Mouse (Mus musculus) E14TG2a.4 (cell line): ENCODE measurements around the gene Haspin.

Experiments used
- CTCF ChIP-seq: conservative IDR thresholded peaks from 2 replicates; pipeline ENCODE4 v1.5.1; 2014; ENCODE audit warnings: low read length
- NANOG ChIP-seq: IDR thresholded peaks from 2 replicates; pipeline ENCODE4 v1.6.1; 2014; ENCODE audit warnings: borderline replicate concordance, low read length, mixed read lengths
- POU5F1 ChIP-seq: IDR thresholded peaks from 2 replicates; pipeline ENCODE4 v1.6.1; 2014; ENCODE audit warnings: low read length, borderline replicate concordance

DNA sequence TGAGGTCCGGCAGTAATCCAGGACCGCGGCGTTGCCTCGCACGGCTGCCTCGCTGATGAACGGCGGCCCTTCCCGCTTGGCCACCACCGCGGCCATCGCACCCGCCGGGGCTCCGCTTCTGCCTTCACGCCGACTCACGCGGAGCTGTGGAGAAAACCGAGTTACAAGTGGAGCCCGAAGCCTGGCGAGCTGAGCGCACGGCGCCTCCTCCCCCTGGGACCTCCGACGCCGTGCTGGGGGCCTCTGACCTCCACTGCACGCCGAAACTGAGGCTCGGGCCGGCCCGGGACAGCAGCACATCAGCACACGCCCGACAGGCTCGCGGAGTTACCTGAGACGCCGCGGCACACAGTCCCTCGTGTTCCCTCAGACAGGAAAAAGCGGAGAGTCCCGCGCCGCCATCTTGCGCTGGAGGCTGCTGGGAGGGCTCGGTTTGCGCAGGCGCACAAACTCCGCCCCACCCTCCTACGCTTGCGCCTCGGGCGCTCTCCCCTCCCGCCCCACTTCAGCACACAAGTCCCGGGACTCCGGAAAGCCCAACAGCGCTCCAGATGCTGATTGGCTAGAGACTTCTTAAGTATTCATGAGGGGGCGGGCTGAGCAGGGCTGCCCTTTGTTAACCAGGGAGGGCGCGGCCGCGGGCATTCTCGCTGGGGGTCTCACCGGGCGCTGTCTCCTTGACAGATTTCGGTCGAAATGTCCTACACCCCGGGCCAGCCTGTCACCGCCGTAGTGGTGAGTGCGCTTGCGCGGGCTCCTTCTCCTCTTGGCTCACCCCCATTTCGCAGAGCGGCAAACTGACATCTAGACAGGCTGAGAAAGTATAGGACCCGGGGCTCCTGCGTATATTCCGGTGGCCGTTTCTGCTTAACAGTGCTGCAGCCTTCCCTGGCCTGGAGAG, 38.8 kb upstream of the Haspin start, which contains the start of the genes Emc6 and Tax1bp3:
- TF ChIP-seq CTCF: no peak
- TF ChIP-seq NANOG: no peak
- no peak for TF ChIP-seq POU5F1
